Mouse (Mus musculus): Measurements from ENCODE around the gene Pole2. TPM values are rescaled to one million over a fixed set of nuclear protein-coding genes. Genes with fewer than 3 reads are reported as not detected.

Pole2 gene
- polyA plus RNA-seq, 1 experiment from 2014 or later, result 4.4 TPM

- ATAC-seq, result peak; percentile 97
- no peaks in the 10 kb centered on the region for H3K4me1 ChIP-seq (ENCODE audit: control insufficient read depth, insufficient read depth, low read depth, low read length)
- H3K36me3 ChIP-seq (ENCODE audit: control insufficient read depth, insufficient read depth, low read length), result no peaks in the 10 kb centered on the region
- under 1% methylated on average over 47 of the region's 64 CpGs for WGBS
- peak overlapping the region; percentile 88 for H3K9ac ChIP-seq (ENCODE audit: low read depth, low read length)
- H3K4me2 ChIP-seq (ENCODE audit: low read length), result peak overlapping the region; percentile 68
- no peaks in the 10 kb centered on the region for H3K9me3 ChIP-seq (ENCODE audit: control insufficient read depth, low read length)
- H3K27me3 ChIP-seq (replicated peaks; ENCODE audit: control insufficient read depth, insufficient read depth, low read length), result no peaks in the 10 kb centered on the region
- peak overlapping the region; percentile 89 for H3K27ac ChIP-seq (ENCODE audit: low read depth, low read length)
- peak overlapping the region; percentile 72 for H3K4me3 ChIP-seq (ENCODE audit: low read length)
Observed at GRCm38 (mm10) chr12:69241771-69242431, 13.9 kb upstream of the Pole2 start.

- Histone ChIP-seq H3K4me1 (ENCODE audit: control insufficient read depth, insufficient read depth, low read depth, low read length) (no peaks in the 10 kb centered on the region), H3K4me2 (ENCODE audit: low read length) (peak overlapping the region; percentile 68), H3K36me3 (ENCODE audit: control insufficient read depth, insufficient read depth, low read length) (no peaks in the 10 kb centered on the region), H3K27me3 (replicated peaks; ENCODE audit: control insufficient read depth, insufficient read depth, low read length) (no peaks in the 10 kb centered on the region), H3K9ac (ENCODE audit: low read depth, low read length) (peak overlapping the region; percentile 88), H3K4me3 (ENCODE audit: low read length) (peak overlapping the region; percentile 72), H3K9me3 (ENCODE audit: control insufficient read depth, low read length) (no peaks in the 10 kb centered on the region), H3K27ac (ENCODE audit: low read depth, low read length) (peak overlapping the region; percentile 89)
- 0% methylated on average over 3 of the region's 3 CpGs for WGBS
- ATAC-seq, result no peak
Observed at GRCm38 (mm10) chr12:69241405-69241770, 13.4 kb upstream of the Pole2 start.

DNA sequence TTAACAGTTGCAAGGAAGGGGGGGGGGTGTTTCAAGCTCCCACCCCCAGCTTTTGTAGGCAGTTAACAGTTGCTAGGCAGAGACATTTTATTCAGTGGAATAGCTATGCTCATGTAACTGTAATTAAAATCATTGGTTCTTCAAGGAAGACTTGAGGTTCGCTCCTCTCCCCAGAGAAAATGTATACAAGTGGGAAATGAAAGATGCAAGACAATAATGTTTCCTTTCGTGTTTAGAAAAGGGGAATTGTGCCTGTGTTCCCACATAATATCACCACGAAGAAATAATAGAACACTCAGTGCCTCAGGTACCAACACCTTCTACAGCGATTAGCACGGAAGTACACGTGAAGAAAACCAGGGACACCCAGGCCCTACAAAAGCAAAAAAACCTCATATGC, 12.9 kb upstream of the Pole2 start, which contains the start of gene Klhdc1:
TSS of gene Klhdc1 (plus strand) at position 301 of the 400 bp plus-strand sequence.
- peak within 1 kb of the TSS; percentile 72 for H3K4me3 ChIP-seq (ENCODE audit: low read length)
- H3K9me3 ChIP-seq (ENCODE audit: control insufficient read depth, low read length), result no peaks in the 10 kb centered on the region
- WGBS, result 63% methylated on average over 6 of the region's 6 CpGs
- peak within 1 kb of the TSS; percentile 88 for H3K9ac ChIP-seq (ENCODE audit: low read depth, low read length)
- no peaks in the 10 kb centered on the region for H3K4me1 ChIP-seq (ENCODE audit: control insufficient read depth, insufficient read depth, low read depth, low read length)
- H3K27ac ChIP-seq (ENCODE audit: low read depth, low read length), result peak within 1 kb of the TSS; percentile 89
- ATAC-seq, result no peak
- H3K4me2 ChIP-seq (ENCODE audit: low read length), result peak within 1 kb of the TSS; percentile 68
- no peaks in the 10 kb centered on the region for H3K27me3 ChIP-seq (replicated peaks; ENCODE audit: control insufficient read depth, insufficient read depth, low read length)
- H3K36me3 ChIP-seq (ENCODE audit: control insufficient read depth, insufficient read depth, low read length), result no peaks in the 10 kb centered on the region

DNA sequence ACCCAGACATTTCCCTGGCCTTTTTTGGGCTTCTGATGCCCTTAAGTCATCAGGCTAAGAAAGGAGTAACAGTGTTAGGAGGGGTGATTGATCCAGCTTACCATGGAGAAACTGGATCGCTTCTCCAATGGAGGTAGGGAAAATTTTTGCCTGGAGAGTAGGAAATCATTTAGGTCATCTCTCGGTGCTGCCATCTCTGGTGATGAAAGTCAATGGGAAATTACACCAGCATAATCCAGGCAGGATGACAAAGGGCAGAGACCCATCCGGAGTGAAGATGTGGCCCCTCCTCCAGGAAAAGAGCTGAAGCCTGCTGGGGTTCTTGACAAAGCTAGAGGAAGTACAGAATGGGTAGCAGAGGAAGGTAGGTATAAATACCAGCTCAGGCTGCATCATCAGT, 10.3 kb upstream of the Pole2 start:
- Histone ChIP-seq H3K36me3 (ENCODE audit: control insufficient read depth, insufficient read depth, low read length) (no peaks in the 10 kb centered on the region), H3K27me3 (replicated peaks; ENCODE audit: control insufficient read depth, insufficient read depth, low read length) (no peaks in the 10 kb centered on the region), H3K4me3 (ENCODE audit: low read length) (no peak overlapping the region), H3K27ac (ENCODE audit: low read depth, low read length) (no peak overlapping the region), H3K9me3 (ENCODE audit: control insufficient read depth, low read length) (no peaks in the 10 kb centered on the region), H3K9ac (ENCODE audit: low read depth, low read length) (no peak overlapping the region), H3K4me2 (ENCODE audit: low read length) (no peak overlapping the region), H3K4me1 (ENCODE audit: control insufficient read depth, insufficient read depth, low read depth, low read length) (no peaks in the 10 kb centered on the region)
- no peak for ATAC-seq
- 35% methylated on average over 3 of the region's 3 CpGs for WGBS

DNA sequence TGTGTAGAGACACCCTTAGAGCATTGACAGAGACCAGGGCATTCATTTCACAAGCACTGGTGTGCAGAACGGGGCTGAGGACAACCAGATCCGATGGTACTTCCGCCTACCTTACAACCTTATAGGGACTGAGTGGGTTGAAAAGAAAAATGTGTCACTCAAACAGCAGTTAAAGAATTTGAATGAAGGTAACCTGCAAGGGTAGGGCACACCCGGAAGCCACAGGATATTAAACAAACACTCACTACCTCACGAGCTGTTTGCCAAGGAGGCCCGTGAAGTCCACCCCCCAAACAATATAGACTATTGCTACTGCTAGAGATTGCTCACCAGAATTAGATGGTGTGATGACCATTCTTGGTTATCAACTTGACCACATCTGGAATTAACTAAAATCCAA, 7.8 kb upstream of the Pole2 start:
- Histone ChIP-seq H3K27ac (ENCODE audit: low read depth, low read length) (no peak overlapping the region), H3K27me3 (replicated peaks; ENCODE audit: control insufficient read depth, insufficient read depth, low read length) (no peaks in the 10 kb centered on the region)
- no peak for ATAC-seq

GRCm38 (mm10) chr12:69229251-69229650, 1.3 kb upstream of the Pole2 start:
- Histone ChIP-seq H3K9me3 (ENCODE audit: control insufficient read depth, low read length) (no peaks in the 10 kb centered on the region), H3K9ac (ENCODE audit: low read depth, low read length) (no peak overlapping the region), H3K4me3 (ENCODE audit: low read length) (no peak overlapping the region), H3K4me1 (ENCODE audit: control insufficient read depth, insufficient read depth, low read depth, low read length) (peaks cover 2% of the 10 kb centered on the region; the same call in 1 of the 2 replicates), H3K27me3 (replicated peaks; ENCODE audit: control insufficient read depth, insufficient read depth, low read length) (no peaks in the 10 kb centered on the region), H3K4me2 (ENCODE audit: low read length) (no peak overlapping the region), H3K36me3 (ENCODE audit: control insufficient read depth, insufficient read depth, low read length) (no peaks in the 10 kb centered on the region), H3K27ac (ENCODE audit: low read depth, low read length) (no peak overlapping the region)
- 71% methylated on average over 2 of the region's 2 CpGs for WGBS
- ATAC-seq, result no peak

More for the DNA sequence above, 7.8 kb upstream of the Pole2 start:
- WGBS, result 95% methylated on average over 6 of the region's 6 CpGs
- Histone ChIP-seq H3K4me1 (ENCODE audit: control insufficient read depth, insufficient read depth, low read depth, low read length) (no peaks in the 10 kb centered on the region), H3K36me3 (ENCODE audit: control insufficient read depth, insufficient read depth, low read length) (no peaks in the 10 kb centered on the region), H3K9ac (ENCODE audit: low read depth, low read length) (no peak overlapping the region), H3K9me3 (ENCODE audit: control insufficient read depth, low read length) (no peaks in the 10 kb centered on the region), H3K4me3 (ENCODE audit: low read length) (no peak overlapping the region), H3K4me2 (ENCODE audit: low read length) (no peak overlapping the region)

DNA sequence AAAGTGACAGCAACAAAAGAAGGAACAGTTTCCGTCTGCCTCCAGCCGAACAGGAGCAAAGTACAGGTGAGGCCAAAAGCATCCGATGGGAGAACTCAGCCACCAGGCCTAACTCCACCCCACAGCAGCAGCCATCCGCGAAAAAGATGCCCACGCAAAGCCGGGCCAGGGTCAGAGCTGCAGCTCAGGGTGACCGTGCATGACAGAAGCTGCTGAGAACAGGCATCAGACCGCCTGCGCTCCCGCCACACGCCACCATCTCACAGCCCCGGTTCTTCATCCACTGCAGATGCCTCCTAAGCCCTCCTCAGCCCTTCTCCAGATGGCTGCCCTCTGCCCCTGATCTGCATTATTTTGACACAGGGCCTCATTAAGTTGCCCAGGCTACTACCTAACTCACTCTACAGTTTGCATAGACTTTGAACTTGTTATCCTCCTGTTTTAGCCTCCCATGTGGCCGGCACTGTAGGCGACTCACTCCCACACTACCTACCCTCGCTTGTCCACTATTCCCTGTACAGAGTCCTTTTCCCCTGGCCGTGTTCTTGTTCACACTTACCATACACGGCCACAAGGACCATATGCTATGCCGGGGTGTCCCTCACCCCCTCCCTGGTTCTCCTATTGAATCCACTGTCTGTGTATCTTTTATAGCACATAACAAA, 7.2 kb downstream of the Pole2 start:
- H3K4me1 ChIP-seq (ENCODE audit: control insufficient read depth, insufficient read depth, low read depth, low read length), result no peaks in the 10 kb centered on the region
- H3K27me3 ChIP-seq (replicated peaks; ENCODE audit: control insufficient read depth, insufficient read depth, low read length), result no peaks in the 10 kb centered on the region
- no peak for ATAC-seq
- H3K9ac ChIP-seq (ENCODE audit: low read depth, low read length), result no peak overlapping the region
- H3K36me3 ChIP-seq (ENCODE audit: control insufficient read depth, insufficient read depth, low read length), result no peaks in the 10 kb centered on the region
- no peak overlapping the region for H3K27ac ChIP-seq (ENCODE audit: low read depth, low read length)
- no peak overlapping the region for H3K4me2 ChIP-seq (ENCODE audit: low read length)
- no peaks in the 10 kb centered on the region for H3K9me3 ChIP-seq (ENCODE audit: control insufficient read depth, low read length)
- no peak overlapping the region for H3K4me3 ChIP-seq (ENCODE audit: low read length)
- 87% methylated on average over 19 of the region's 19 CpGs for WGBS

DNA sequence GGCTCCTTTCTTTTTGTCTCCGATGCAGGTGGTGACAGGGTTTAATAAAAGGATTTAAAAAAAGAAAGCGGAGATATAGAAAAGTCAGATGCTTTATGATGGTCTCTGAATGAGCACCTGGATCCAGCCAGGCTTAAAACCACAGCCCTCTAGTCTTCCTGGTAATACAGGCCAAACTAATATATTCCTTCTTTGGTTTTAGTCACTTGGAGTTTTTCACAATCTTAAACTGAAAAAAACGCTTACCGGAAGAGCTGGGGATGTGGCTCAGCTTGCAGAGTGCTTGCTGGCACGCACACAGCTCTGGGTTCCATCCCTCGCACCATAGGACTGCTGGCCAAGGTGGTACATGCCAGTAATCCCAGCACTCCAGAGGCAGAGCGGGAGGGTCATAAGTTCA, 11.4 kb downstream of the Pole2 start:
- Histone ChIP-seq H3K4me3 (ENCODE audit: low read length) (no peak overlapping the region), H3K4me1 (ENCODE audit: control insufficient read depth, insufficient read depth, low read depth, low read length) (no peaks in the 10 kb centered on the region), H3K9me3 (ENCODE audit: control insufficient read depth, low read length) (no peaks in the 10 kb centered on the region), H3K27ac (ENCODE audit: low read depth, low read length) (no peak overlapping the region), H3K9ac (ENCODE audit: low read depth, low read length) (no peak overlapping the region), H3K36me3 (ENCODE audit: control insufficient read depth, insufficient read depth, low read length) (no peaks in the 10 kb centered on the region), H3K4me2 (ENCODE audit: low read length) (no peak overlapping the region), H3K27me3 (replicated peaks; ENCODE audit: control insufficient read depth, insufficient read depth, low read length) (no peaks in the 10 kb centered on the region)
- WGBS, result 94% methylated on average over 7 of the region's 7 CpGs
- no peak for ATAC-seq

DNA sequence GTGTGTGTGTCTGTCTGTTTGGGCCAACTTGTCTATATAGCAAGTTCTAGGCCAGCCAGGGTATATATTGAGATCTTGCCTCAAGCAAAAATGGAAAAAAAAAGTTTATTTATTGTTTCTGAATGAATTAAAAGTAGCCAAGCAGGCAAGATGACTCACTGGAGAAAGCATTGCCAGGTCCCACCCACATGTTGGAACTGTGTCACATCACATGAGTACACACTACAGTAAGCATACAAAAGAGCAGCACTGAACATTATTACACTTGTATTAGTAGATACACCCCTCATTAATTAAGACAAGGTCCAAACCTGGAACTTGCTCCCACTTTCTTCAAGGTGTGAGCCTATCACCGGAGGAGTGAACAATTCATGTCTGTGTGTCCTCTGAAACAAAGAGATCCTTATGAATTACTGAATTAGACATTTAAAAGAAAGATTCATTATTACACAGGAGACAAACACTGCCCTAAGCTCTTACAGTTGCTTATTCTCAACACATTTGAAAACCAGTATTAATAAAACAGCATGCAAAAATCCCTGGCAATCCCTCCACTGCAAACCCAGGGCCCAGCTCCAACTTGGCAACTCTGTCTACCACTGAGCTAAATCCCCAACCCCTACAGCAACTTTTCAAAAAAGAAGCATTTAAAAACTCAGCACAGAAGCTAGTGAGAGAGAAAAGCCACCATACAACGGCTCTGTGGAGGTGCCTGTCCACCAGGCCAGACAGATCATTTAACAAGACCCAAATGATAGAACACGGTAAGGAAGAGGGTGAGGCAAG, 12.8 kb downstream of the Pole2 start:
- ATAC-seq, result no peak
- 82% methylated on average over 3 of the region's 3 CpGs for WGBS
- H3K27me3 ChIP-seq (replicated peaks; ENCODE audit: control insufficient read depth, insufficient read depth, low read length), result no peaks in the 10 kb centered on the region
- no peak overlapping the region for H3K27ac ChIP-seq (ENCODE audit: low read depth, low read length)
- H3K4me1 ChIP-seq (ENCODE audit: control insufficient read depth, insufficient read depth, low read depth, low read length), result no peaks in the 10 kb centered on the region
- H3K36me3 ChIP-seq (ENCODE audit: control insufficient read depth, insufficient read depth, low read length), result no peaks in the 10 kb centered on the region
- no peak overlapping the region for H3K9ac ChIP-seq (ENCODE audit: low read depth, low read length)
- no peak overlapping the region for H3K4me2 ChIP-seq (ENCODE audit: low read length)
- no peak overlapping the region for H3K4me3 ChIP-seq (ENCODE audit: low read length)
- no peaks in the 10 kb centered on the region for H3K9me3 ChIP-seq (ENCODE audit: control insufficient read depth, low read length)
